Mouse (Mus musculus) ES-E14 (cell line): ENCODE measurements around the gene Ccdc28a. TPM values are rescaled to one million over a fixed set of nuclear protein-coding genes. Genes with fewer than 3 reads are reported as not detected.

Experiments used
- DNase-seq: peaks from one replicate; pipeline ENCODE4 v3.0.0-alpha.2; 2013; ENCODE audit warnings: low read depth, low spot score
- H3K27ac ChIP-seq: 2 replicates; pipeline ENCODE4 v1.5.1; 2012; ENCODE audit warnings: low read depth, mild to moderate bottlenecking, low read length, moderate library complexity, mixed read lengths; ENCODE audit not compliant: poor library complexity, insufficient read depth, severe bottlenecking
- H3K36me3 ChIP-seq: 2 replicates; pipeline ENCODE4 v1.6.1; 2012; ENCODE audit warnings: mild to moderate bottlenecking, low read length, moderate library complexity, mixed read lengths; ENCODE audit not compliant: control insufficient read depth, poor library complexity, insufficient read depth, severe bottlenecking
- H3K4me1 ChIP-seq, 2 experiments: fragments of 150-350 bp in 1 of 2; sonication (generic) in 1 of 2; 2 replicates each; pipeline ENCODE4 v1.6.1; 2012; ENCODE audit warnings: low read length in 2 of 2, mild to moderate bottlenecking in 1 of 2, mixed read lengths in 1 of 2; ENCODE audit not compliant: control insufficient read depth in 2 of 2, insufficient read depth in 2 of 2, poor library complexity in 1 of 2
- H3K4me3 ChIP-seq, 2 experiments: fragments of 150-350 bp in 1 of 2; sonication (generic) in 1 of 2; 2 replicates each; pipeline ENCODE4 v1.5.1; 2012; ENCODE audit warnings: low read length in 2 of 2, low read depth in 1 of 2, mild to moderate bottlenecking in 1 of 2, mixed read lengths in 1 of 2; ENCODE audit not compliant: insufficient read depth in 1 of 2, poor library complexity in 1 of 2, severe bottlenecking in 1 of 2
- H3K9ac ChIP-seq: 2 replicates; pipeline ENCODE4 v1.6.1; 2012; ENCODE audit warnings: low read depth, mild to moderate bottlenecking, low read length, mixed read lengths; ENCODE audit not compliant: poor library complexity, insufficient read depth, severe bottlenecking
- H3K9me3 ChIP-seq: fragments of 150-350 bp; sonication (generic); 2 replicates; pipeline ENCODE4 v1.6.1; 2012; ENCODE audit warnings: low read depth, mild to moderate bottlenecking, low read length; ENCODE audit not compliant: control insufficient read depth, insufficient read depth
- CHD2 ChIP-seq: IDR thresholded peaks from 2 replicates; pipeline ENCODE4 v1.6.1; 2014; ENCODE audit warnings: mild to moderate bottlenecking, low read depth, low read length, inconsistent platforms
- HCFC1 ChIP-seq: IDR thresholded peaks from 2 replicates; pipeline ENCODE4 v1.6.1; 2012; ENCODE audit warnings: low read length, inconsistent platforms, borderline replicate concordance; ENCODE audit not compliant: insufficient read depth
- MAFK ChIP-seq: IDR thresholded peaks from 2 replicates; pipeline ENCODE4 v1.6.1; 2014; ENCODE audit warnings: mild to moderate bottlenecking, low read depth, low read length, inconsistent platforms; ENCODE audit not compliant: insufficient read depth
- ZC3H11A ChIP-seq: IDR thresholded peaks from 2 replicates; pipeline ENCODE4 v1.6.1; 2012; ENCODE audit warnings: low read depth, mild to moderate bottlenecking, inconsistent platforms, low read length, borderline replicate concordance
- ZNF384 ChIP-seq: IDR thresholded peaks from 2 replicates; pipeline ENCODE4 v1.6.1; 2012; ENCODE audit warnings: low read depth, low read length, inconsistent platforms
- in situ Hi-C, 2 experiments: fragments of 600-800 bp; cut with MboI; formaldehyde crosslinking; loops; one replicate each; pipeline ENCODE4 v1.15.1; 2025; ENCODE audit warnings: low sequenced_read_pairs in 2 of 2, inconsistent platforms in 1 of 2; ENCODE audit not compliant: unreplicated experiment in 2 of 2
- total RNA-seq: library from RNA; depleted of rRNA; stranded (reverse); fragments of 300-350 nt; gene quantifications from 2 replicates; pipeline ENCODE4 v1.2.3, GENCODE M21; 2012; rRNA removed

Gene Ccdc28a
- total RNA-seq, result 6.6 and 8.8 TPM in 2 replicates

GRCm38 (mm10) chr10:18234560-18235401 lies at the start of gene Ccdc28a:
Gene Ccdc28a (minus strand): TSS chr10:18234998.
- no peaks in the 10 kb centered on the region; the same call in 1 of the 2 replicates for H3K9me3 ChIP-seq
- H3K27ac ChIP-seq, result peak within 1 kb of the TSS; percentile 76; the same call in 1 of the 2 replicates
- no peak for TF ChIP-seq CHD2
- TF ChIP-seq ZC3H11A, result no peak
- no peak for TF ChIP-seq ZNF384
- TF ChIP-seq MAFK, result no peak
- TF ChIP-seq HCFC1, result peak; percentile 78; the same call in 1 of the 2 replicates
- peak; percentile 92 for DNase-seq
- no peaks in the 10 kb centered on the region for H3K36me3 ChIP-seq
- peak within 1 kb of the TSS; percentile 89 for H3K9ac ChIP-seq
- H3K4me1 ChIP-seq, result no peaks in the 10 kb centered on the region; a peak in 1 of 4 replicates
- in situ Hi-C loops, result no loop called here
- H3K4me3 ChIP-seq, result peak within 1 kb of the TSS; percentile 95 to 100

- no peaks in the 10 kb centered on the region for H3K4me1 ChIP-seq
- TF ChIP-seq MAFK (no peak), ZNF384 (no peak), ZC3H11A (no peak), HCFC1 (no peak)
- no peak overlapping the region for H3K9ac ChIP-seq
- H3K27ac ChIP-seq, result no peak overlapping the region
- no peak for DNase-seq
- in situ Hi-C loops, result no loop called here
- H3K9me3 ChIP-seq, result no peaks in the 10 kb centered on the region
- H3K4me3 ChIP-seq, result no peak overlapping the region
- no peaks in the 10 kb centered on the region for H3K36me3 ChIP-seq
Measured at GRCm38 (mm10) chr10:18283991-18284390, 49.2 kb upstream of the Ccdc28a start.

GRCm38 (mm10) chr10:18276090-18276734 lies 41.4 kb upstream of the Ccdc28a start:
- no peak overlapping the region for H3K4me3 ChIP-seq
- DNase-seq, result no peak
- H3K9ac ChIP-seq, result no peak overlapping the region
- H3K36me3 ChIP-seq, result no peaks in the 10 kb centered on the region
- H3K4me1 ChIP-seq, result no peaks in the 10 kb centered on the region
- H3K27ac ChIP-seq, result no peak overlapping the region
- in situ Hi-C loops, result no loop called here
- TF ChIP-seq MAFK (no peak), ZC3H11A (no peak), ZNF384 (no peak), CHD2 (no peak), HCFC1 (no peak)
- H3K9me3 ChIP-seq, result no peaks in the 10 kb centered on the region

GRCm38 (mm10) chr10:18251345-18251744 lies 16.5 kb upstream of the Ccdc28a start:
- TF ChIP-seq ZC3H11A, result no peak
- no peak for TF ChIP-seq HCFC1
- TF ChIP-seq ZNF384, result no peak
- no peak for TF ChIP-seq CHD2
- TF ChIP-seq MAFK, result no peak
- Histone ChIP-seq H3K27ac (no peak overlapping the region), H3K4me3 (no peak overlapping the region), H3K36me3 (no peaks in the 10 kb centered on the region), H3K9ac (peak overlapping the region; percentile 38; the same call in 1 of the 2 replicates), H3K9me3 (no peaks in the 10 kb centered on the region), H3K4me1 (peaks cover 0 to 4% of the 10 kb centered on the region in 2 experiments; a peak in 2 of 4 replicates)
- in situ Hi-C loops, result no loop called here
- no peak for DNase-seq
